Mouse (Mus musculus) stomach, embryonic 16.5 days (tissue): Measurements from ENCODE around the gene Hesx1. TPM values are rescaled to one million over a fixed set of nuclear protein-coding genes. Genes with fewer than 3 reads are reported as not detected.

Experiments
- ATAC-seq: fragments of 200-750 bp; cut with Nextera tagmentation; 2 replicates; pipeline ENCODE4 v1.8.0; 2017; ENCODE audit warnings: moderate number of reproducible peaks, moderate TSS enrichment; ENCODE audit not compliant: insufficient read depth, low FRiP score
- H3K27ac ChIP-seq: fragments of 300-500 bp; sonication (generic); 2 replicates; pipeline ENCODE4 v1.5.1; 2014; ENCODE audit warnings: low read length
- H3K27me3 ChIP-seq: fragments of 300-500 bp; sonication (generic); 2 replicates; pipeline ENCODE4 v1.6.1; 2014; ENCODE audit warnings: low read length, control low read depth, mixed read lengths; ENCODE audit not compliant: control insufficient read depth, insufficient read depth
- H3K36me3 ChIP-seq: fragments of 300-500 bp; sonication (generic); 2 replicates; pipeline ENCODE4 v1.6.1; 2014; ENCODE audit warnings: low read length; ENCODE audit not compliant: control insufficient read depth, insufficient read depth
- H3K4me1 ChIP-seq: fragments of 300-500 bp; sonication (generic); 2 replicates; pipeline ENCODE4 v1.6.1; 2014; ENCODE audit warnings: low read length, control low read depth, mixed read lengths; ENCODE audit not compliant: control insufficient read depth, insufficient read depth
- H3K4me2 ChIP-seq: fragments of 300-500 bp; sonication (generic); 2 replicates; pipeline ENCODE4 v1.6.1; 2014; ENCODE audit warnings: low read depth, low read length, mixed read lengths
- H3K4me3 ChIP-seq: fragments of 300-500 bp; sonication (generic); replicated peaks from 2 replicates; pipeline ENCODE4 v1.5.1; 2014; ENCODE audit warnings: mild to moderate bottlenecking, low read length
- H3K9ac ChIP-seq: fragments of 300-500 bp; sonication (generic); 2 replicates; pipeline ENCODE4 v1.6.1; 2014; ENCODE audit warnings: low read length
- H3K9me3 ChIP-seq: fragments of 300-500 bp; sonication (generic); replicated peaks from 2 replicates; pipeline ENCODE4 v1.6.1; 2016; ENCODE audit warnings: low read length, control low read depth; ENCODE audit not compliant: control insufficient read depth
- WGBS: fragments of 180-500 bp; shearing (Covaris S2); extraction: QIAGEN DNeasy Blood & Tissue Kit; methylation state at CpG from one replicate; pipeline ENCODE4 v1.1.7; 2014; 5-methylcytosine and 5-hydroxymethylcytosine counted together
- polyA plus RNA-seq: library from polyadenylated mRNA; unstranded; fragments of >200 nt; fragmentation: Nextera tagmentation; extraction: Ambion mirVana; gene quantifications from 2 replicates; pipeline ENCODE4 v1.2.1, GENCODE M21; 2015

The Hesx1 gene
- polyA plus RNA-seq, 1 experiment from 2014 or later: 0.62 TPM

- no peak overlapping the region for H3K9ac ChIP-seq
- no peaks in the 10 kb centered on the region for H3K4me1 ChIP-seq
- ATAC-seq: no peak
- H3K36me3 ChIP-seq: no peaks in the 10 kb centered on the region
- 8% methylated on average over 11 of the region's 11 CpGs for WGBS
- H3K27me3 ChIP-seq: no peaks in the 10 kb centered on the region
- no peaks in the 10 kb centered on the region for H3K9me3 ChIP-seq
- H3K4me2 ChIP-seq: peak overlapping the region; percentile 9; the same call in 1 of the 2 replicates
- H3K4me3 ChIP-seq: no peak overlapping the region
- H3K27ac ChIP-seq: no peak overlapping the region
These were observed 6.2 kb downstream of the Hesx1 start for GRCm38 (mm10) chr14:27000386-27000785.

GRCm38 (mm10) chr14:27004906-27005305 lies 10.7 kb downstream of the Hesx1 start:
- H3K4me1 ChIP-seq: no peaks in the 10 kb centered on the region
- no peak for ATAC-seq
- WGBS: 61% methylated on average over 7 of the region's 7 CpGs

GRCm38 (mm10) chr14:27005937-27006336 lies 11.7 kb downstream of the Hesx1 start:
- H3K4me2 ChIP-seq: no peak overlapping the region
- WGBS: 41% methylated on average over 6 of the region's 6 CpGs
- no peak overlapping the region for H3K27ac ChIP-seq
- no peaks in the 10 kb centered on the region for H3K27me3 ChIP-seq
- no peak overlapping the region for H3K4me3 ChIP-seq
- no peak overlapping the region for H3K9ac ChIP-seq
- H3K4me1 ChIP-seq: no peaks in the 10 kb centered on the region
- H3K9me3 ChIP-seq: no peaks in the 10 kb centered on the region
- H3K36me3 ChIP-seq: no peaks in the 10 kb centered on the region
- ATAC-seq: no peak

More at GRCm38 (mm10) chr14:27004906-27005305, 10.7 kb downstream of the Hesx1 start:
- Histone ChIP-seq H3K4me2 (no peak overlapping the region), H3K9me3 (no peaks in the 10 kb centered on the region), H3K9ac (no peak overlapping the region), H3K27ac (no peak overlapping the region), H3K4me3 (no peak overlapping the region), H3K36me3 (no peaks in the 10 kb centered on the region), H3K27me3 (no peaks in the 10 kb centered on the region)

- H3K36me3 ChIP-seq: no peaks in the 10 kb centered on the region
These were observed 17.3 kb downstream of the Hesx1 start for GRCm38 (mm10) chr14:27011561-27011960.

GRCm38 (mm10) chr14:27013658-27014057 lies 19.4 kb downstream of the Hesx1 start:
- Histone ChIP-seq H3K4me3 (no peak overlapping the region), H3K27me3 (no peaks in the 10 kb centered on the region), H3K4me2 (no peak overlapping the region), H3K27ac (no peak overlapping the region), H3K4me1 (no peaks in the 10 kb centered on the region), H3K9me3 (no peaks in the 10 kb centered on the region), H3K36me3 (no peaks in the 10 kb centered on the region), H3K9ac (no peak overlapping the region)
- 42% methylated on average over 4 of the region's 4 CpGs for WGBS
- ATAC-seq: no peak

More at GRCm38 (mm10) chr14:27011561-27011960, 17.3 kb downstream of the Hesx1 start:
- Histone ChIP-seq H3K4me1 (no peaks in the 10 kb centered on the region), H3K27me3 (no peaks in the 10 kb centered on the region), H3K27ac (no peak overlapping the region), H3K9me3 (no peaks in the 10 kb centered on the region), H3K9ac (no peak overlapping the region), H3K4me3 (no peak overlapping the region), H3K4me2 (no peak overlapping the region)
- no peak for ATAC-seq
- 74% methylated on average over 5 of the region's 5 CpGs for WGBS

GRCm38 (mm10) chr14:27017936-27018335 lies 23.7 kb downstream of the Hesx1 start:
- no peaks in the 10 kb centered on the region for H3K9me3 ChIP-seq
- no peak overlapping the region for H3K9ac ChIP-seq
- H3K4me2 ChIP-seq: no peak overlapping the region
- H3K27me3 ChIP-seq: no peaks in the 10 kb centered on the region
- H3K4me3 ChIP-seq: no peak overlapping the region
- no peaks in the 10 kb centered on the region for H3K4me1 ChIP-seq
- no peaks in the 10 kb centered on the region for H3K36me3 ChIP-seq
- H3K27ac ChIP-seq: no peak overlapping the region
- WGBS: 83% methylated on average over 2 of the region's 2 CpGs
- ATAC-seq: no peak

GRCm38 (mm10) chr14:27019850-27020249 lies 25.6 kb downstream of the Hesx1 start:
- no peaks in the 10 kb centered on the region for H3K4me1 ChIP-seq
- H3K9me3 ChIP-seq: no peaks in the 10 kb centered on the region
- no peak overlapping the region for H3K27ac ChIP-seq
- no peak overlapping the region for H3K4me3 ChIP-seq
- no peaks in the 10 kb centered on the region for H3K27me3 ChIP-seq
- no peak overlapping the region for H3K9ac ChIP-seq
- WGBS: 70% methylated on average over 14 of the region's 14 CpGs
- ATAC-seq: no peak
- no peaks in the 10 kb centered on the region for H3K36me3 ChIP-seq
- no peak overlapping the region for H3K4me2 ChIP-seq

- H3K36me3 ChIP-seq: no peaks in the 10 kb centered on the region
- H3K27me3 ChIP-seq: no peaks in the 10 kb centered on the region
- no peak overlapping the region for H3K9ac ChIP-seq
- no peaks in the 10 kb centered on the region for H3K4me1 ChIP-seq
- WGBS: 41% methylated on average over 11 of the region's 11 CpGs
- H3K4me3 ChIP-seq: no peak overlapping the region
- no peak overlapping the region for H3K27ac ChIP-seq
- no peaks in the 10 kb centered on the region for H3K9me3 ChIP-seq
- no peak overlapping the region for H3K4me2 ChIP-seq
- ATAC-seq: no peak
These were observed 28.7 kb downstream of the Hesx1 start for GRCm38 (mm10) chr14:27022876-27023275.

GRCm38 (mm10) chr14:27024664-27025063 lies 30.4 kb downstream of the Hesx1 start:
- ATAC-seq: no peak
- no peak overlapping the region for H3K4me2 ChIP-seq
- no peak overlapping the region for H3K27ac ChIP-seq
- no peaks in the 10 kb centered on the region for H3K4me1 ChIP-seq
- no peaks in the 10 kb centered on the region for H3K27me3 ChIP-seq
- H3K9me3 ChIP-seq: no peaks in the 10 kb centered on the region
- H3K36me3 ChIP-seq: no peaks in the 10 kb centered on the region
- WGBS: 64% methylated on average over 4 of the region's 4 CpGs
- no peak overlapping the region for H3K9ac ChIP-seq
- H3K4me3 ChIP-seq: no peak overlapping the region

GRCm38 (mm10) chr14:27029771-27030173 lies 35.6 kb downstream of the Hesx1 start:
- WGBS: 2% methylated on average over 15 of the region's 15 CpGs
- Histone ChIP-seq H3K9ac (no peak overlapping the region), H3K27me3 (no peaks in the 10 kb centered on the region), H3K9me3 (no peaks in the 10 kb centered on the region), H3K36me3 (no peaks in the 10 kb centered on the region), H3K27ac (no peak overlapping the region), H3K4me3 (no peak overlapping the region), H3K4me1 (no peaks in the 10 kb centered on the region), H3K4me2 (no peak overlapping the region)
- peak; percentile 21; the same call in 1 of the 2 replicates for ATAC-seq
